Mouse (Mus musculus): Measurements from ENCODE around the gene Ttll8. TPM values are rescaled to one million over a fixed set of nuclear protein-coding genes. Genes with fewer than 3 reads are reported as not detected.
A peak's percentile ranks its signal among the peaks of the same experiment; 100 is the strongest.

Gene Ttll8
- total RNA-seq (2022): not detected

DNA sequence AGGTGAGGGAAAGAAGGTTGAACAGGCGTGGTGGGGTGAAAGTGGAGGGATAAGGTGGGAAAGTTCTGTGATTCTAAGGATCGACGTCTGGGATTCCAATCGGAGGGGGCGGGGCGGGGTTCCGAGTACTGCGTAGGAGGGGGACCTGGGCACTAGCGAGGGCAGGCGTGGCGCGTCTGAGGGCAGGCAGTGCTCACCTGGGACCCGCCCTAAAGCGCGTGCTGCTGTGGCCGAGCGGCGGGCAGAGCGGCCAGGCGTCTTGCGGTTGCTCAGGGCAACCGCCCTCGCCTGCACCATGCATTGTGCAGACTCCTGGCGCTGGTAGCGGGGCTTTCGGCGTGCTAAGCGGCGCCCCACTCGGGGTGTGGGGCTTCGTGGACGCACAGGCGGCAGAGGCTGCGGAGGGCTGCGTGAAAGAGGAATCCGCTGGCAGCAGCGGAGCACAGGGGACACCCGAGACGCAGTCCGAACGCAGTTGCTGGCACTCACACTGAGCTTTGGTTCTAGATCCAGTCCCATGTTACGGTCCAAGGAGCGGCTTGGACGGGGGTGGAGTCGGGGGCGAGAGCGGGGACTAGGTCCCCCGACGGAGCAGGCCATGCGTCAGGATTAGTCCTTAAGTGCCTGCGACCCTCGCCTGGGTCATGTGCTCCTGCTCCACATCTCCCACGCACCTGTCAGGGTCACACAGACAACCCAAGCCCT is at the start of gene Ttll8:
Gene Ttll8, minus strand, starts transcription at position 51 of the 705 bp plus-strand sequence.
- DNase-seq (ENCODE audit: low spot score): no peak

DNA sequence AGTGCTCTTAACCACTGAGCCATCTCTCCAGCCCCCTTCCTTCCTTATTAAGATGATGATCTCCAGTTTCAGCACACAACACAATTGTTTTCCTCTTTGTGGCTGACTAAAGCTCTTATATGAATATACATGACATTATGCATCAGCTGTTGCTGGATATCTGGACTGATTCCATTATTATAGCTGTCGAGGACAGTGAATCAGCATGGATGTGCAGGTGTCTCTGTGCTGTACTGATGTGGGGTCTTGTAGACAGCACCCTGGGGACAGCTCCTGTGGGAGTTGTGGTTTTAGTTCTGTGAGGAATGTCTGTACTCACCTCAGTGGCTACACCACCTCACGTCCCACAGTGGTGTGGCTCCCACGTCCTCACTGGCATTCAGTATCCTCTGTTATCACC is 47.0 kb upstream of the Ttll8 start:
- DNase-seq (ENCODE audit: low spot score): no peak

DNA sequence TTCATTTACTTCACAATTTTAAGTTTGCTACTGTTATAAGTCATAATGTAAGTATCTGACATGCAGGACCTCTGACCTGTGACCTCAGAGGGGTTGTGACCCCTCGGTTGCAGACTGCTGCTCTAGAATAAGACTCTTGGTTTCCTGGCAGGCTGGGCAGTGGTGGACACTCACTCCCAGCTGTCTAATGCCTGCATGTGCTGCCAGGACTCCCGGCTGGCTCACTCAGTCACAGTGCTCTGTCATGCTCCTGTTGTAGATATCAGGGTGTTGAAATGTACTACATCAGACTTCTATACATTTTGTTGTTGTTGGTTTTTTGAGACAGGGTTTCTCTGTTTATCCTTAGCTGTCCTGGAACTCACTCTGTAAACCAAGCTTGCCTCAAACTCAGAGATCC is 46.1 kb upstream of the Ttll8 start:
- no peak for DNase-seq (ENCODE audit: low spot score)

DNA sequence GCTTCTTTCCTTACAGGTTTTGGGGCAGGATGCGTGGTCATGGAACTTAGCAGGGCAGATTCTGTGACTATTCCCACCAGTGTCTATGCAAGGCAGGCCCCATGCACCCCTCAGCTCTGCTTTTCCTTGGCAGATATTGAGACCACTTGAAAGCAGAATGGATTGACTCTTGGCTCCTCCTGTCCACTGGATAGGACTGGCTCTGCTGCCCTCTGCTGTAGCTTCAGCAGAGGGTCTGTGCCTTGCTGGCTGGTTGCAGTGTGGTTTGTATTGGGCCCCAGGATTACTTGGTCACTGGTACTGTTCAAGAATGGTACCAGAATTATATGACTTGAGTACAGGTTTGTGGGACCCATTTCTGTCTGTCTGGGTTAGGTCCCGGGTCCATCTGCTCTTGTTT is 44.9 kb upstream of the Ttll8 start:
- DNase-seq (ENCODE audit: low spot score): no peak

DNA sequence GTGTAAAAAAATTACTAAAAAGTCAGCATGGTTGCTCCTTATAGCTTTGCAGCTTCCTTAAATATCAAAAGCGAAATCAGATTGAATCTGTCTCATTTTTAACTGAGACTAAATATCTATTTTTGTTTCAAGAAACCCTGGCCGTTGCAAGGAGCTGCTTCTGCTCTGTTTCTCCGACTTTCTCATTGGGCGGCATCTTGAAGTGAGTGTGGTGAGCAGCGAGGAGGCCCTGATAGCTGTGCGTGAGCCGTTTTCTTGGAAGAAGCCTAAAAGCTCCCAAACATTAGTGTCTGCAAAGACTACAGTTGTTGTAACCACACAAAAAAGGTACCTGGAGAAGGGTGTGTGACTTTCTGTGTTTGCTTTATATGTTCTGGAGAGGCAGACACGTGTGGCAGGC is 44.4 kb upstream of the Ttll8 start:
- DNase-seq (ENCODE audit: low spot score): no peak

DNA sequence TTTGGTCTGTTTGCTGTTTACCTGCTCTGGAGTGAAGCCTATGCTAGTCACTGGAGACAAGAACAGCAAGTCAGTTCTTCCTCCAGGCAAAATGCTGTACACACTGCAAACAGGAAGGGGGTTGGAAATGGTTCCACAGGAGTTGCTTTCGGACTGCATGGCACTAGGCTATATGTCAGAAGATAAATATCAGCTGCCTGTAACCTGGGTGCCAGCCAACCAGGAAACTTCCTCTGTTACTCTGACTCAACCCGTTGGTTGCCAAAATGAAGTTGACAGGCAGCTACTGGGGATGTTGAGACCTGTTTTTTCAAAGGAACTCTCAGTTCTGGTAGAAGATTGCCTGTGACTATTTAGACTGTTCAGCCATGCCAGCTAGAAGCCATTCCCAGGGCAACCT is 35.0 kb upstream of the Ttll8 start:
- no peak for DNase-seq (ENCODE audit: low spot score)

DNA sequence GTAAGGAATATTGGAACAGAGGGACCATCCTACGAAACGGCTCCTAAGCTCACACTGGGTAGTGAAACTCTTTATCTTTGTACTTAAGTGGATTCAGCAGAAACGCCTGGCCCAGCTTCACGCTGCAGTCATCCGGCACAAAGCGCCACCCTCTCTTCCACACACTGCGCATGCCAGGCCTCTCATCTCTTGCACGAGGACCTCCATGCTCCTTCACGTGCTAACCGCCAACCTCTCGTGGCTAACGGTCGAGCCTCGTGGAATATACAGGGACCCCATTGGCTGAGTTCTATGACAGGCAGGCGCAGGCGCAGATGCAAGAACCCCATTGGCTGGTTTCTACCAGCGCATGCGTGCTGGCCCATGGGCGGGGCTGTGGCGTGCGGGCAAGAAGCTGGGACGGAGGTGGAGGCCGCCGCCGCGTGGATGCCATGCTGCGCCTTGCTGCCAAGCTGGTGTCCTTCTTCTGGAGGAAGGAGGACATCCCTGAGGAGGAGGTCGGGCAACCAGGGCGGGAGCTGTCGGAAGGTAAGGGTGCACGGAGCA is 28.4 kb upstream of the Ttll8 start, which contains the start of gene Mov10l1:
Gene Mov10l1, plus strand, starts transcription at position 376 of the 546 bp plus-strand sequence.
- DNase-seq (ENCODE audit: low spot score): no peak

DNA sequence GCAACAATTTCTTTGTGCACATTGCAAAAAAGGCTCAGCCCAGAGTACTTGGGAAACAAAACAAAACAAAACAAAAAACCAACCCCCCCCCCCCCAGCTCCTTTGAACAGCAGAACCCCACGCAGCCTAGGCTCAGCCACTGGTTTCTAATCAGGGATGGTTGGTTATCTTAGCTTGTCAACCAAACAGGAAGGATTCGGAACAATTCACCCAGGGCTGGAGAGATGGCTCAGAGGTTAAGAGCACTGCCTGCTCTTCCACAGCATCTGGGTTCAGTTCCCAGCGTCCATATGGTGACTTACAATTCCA is 24.9 kb upstream of the Ttll8 start:
- DNase-seq (ENCODE audit: low spot score): no peak

DNA sequence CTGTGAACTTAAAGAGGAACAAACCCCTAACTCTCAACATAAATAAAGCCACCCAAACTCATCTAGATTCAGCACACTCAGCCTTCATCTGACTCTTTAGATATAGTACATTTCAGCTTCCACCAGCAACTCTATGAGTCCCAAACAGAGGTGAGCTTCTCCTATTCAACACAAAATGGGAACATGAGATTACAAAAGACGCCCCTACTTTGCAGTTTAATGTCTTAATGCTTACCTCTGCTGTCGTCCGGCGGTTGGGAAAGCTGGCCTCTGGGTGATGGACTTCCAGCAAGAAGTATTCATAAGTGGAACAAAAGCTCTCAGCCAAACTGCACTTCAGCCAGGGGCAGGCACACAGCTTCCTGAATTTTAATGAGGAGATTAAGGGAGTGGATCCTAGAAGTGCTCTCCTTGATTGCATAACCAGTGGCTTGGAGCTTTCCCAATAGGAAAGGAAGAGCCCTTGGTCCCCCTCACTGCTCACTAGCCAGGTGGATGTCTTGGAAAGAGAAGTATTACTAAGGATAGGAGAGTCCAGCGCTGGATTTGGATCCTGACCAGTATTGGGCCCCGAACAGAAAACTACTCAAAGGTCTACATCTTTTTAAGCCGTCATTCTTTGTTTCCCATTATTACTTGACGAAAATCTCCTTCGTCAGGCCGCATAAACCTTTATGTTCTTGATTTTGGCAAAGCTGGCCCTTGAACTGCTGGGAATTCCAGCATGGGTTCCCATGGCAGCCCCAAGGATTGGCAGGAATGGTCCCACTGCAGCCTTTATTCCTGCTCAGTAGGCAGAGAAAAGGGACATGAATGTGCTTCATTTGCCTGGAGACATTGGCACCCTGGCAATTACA is 24.3 kb upstream of the Ttll8 start, which contains the start of gene Mlc1:
Gene Mlc1, minus strand, starts transcription at position 727 of the 857 bp plus-strand sequence.
- no peak for DNase-seq (ENCODE audit: low spot score)

DNA sequence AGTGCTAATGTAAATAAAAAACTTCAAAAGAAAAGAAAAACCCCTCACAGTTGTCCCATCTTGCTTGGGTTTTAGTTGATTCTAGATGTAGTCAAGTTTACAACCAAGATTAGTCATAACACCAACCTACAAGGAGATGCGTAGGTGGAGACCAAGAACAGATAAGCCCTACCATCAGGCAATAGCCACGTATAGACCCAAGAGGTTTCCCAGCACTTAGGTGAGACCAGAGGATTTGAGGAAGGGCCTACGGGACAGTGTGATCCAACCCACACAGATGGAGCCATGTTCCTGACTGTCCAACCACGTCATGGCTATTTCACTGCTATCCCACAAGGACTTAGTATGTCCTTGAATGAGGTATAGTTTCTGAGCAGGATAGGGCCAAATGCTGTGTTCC is 18.1 kb upstream of the Ttll8 start:
- no peak for DNase-seq (ENCODE audit: low spot score)

DNA sequence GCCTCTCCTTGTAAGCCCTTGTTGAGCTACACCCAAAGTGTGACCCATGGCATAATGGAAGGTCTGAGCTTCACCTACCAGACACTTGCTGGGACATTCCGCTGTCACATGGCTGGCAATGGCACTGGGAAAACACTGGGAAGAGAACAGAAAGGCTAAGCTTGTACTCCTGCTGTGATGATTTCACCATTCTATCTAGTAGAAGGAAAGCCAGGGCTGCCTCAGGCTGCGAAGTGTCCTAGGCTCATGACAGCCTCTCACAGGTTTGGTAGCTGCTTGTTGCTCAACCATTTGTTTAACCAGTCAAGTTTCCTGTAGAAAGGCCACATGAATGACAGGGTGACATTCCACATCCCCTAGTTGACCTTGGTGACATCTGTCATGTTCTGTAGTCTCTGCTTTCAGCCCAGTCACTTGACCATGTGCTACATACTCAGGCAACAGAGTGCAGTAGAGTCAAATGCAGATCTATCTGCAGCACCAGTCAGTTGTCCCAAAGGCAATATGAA is 9.9 kb upstream of the Ttll8 start:
- DNase-seq (ENCODE audit: low spot score): no peak

DNA sequence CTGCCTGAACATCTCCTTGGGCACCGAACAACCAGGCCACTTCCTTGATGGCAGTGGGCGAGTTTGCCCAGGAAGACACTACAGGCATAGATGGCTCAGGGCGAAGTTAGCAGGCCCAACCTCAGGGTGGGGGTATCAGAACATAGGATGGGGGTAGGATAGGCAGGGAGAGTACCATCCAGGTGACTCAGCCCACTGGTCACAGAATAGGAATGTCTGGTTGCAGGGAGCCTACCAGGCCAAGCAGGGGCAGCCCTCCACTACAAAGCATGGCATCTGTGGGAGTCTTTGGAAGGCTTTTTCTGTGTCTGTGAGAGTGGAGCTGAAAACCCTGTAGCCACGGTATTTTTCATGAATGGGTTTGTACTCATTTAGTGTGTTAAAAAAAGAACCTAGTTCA is 3.3 kb upstream of the Ttll8 start:
- DNase-seq (ENCODE audit: low spot score): no peak

DNA sequence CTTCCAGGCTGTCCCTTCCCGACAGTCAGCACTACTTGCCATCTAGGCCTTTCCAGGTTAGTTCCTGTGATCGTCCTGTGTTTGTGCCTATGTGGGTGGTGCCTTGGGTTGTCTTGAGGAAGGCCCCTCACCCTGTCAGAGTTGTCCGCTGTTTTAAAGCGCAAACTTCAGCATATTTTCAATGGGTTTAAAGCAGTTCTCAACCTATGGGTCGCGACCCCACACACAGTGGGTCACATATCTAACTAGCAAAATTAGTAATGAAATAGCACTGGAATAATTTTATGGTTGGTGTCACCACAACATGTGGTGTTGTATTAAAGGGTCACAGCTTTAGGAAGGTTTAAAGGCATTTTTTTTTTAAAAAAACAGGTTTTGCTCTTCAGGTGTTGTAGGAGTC is 1.1 kb upstream of the Ttll8 start:
- DNase-seq (ENCODE audit: low spot score): no peak

DNA sequence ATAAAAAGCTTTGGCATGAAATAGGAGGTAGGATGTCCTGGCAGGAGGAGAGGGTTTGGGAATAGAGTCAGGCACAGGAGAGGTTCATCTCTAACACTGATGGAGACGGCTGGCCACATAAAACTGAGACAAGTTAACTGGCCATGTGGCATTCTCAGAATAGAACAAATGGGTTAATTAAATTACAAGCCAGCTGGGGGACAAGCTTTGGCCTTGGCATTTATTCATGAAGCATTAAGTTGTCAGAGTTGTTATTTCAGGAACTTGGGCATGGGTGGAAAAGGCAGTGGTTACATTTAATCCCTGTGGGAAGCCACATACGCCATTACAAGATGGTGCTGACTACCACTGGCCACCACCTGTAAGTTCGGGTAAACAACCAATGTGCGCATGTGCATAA is 3.0 kb downstream of the Ttll8 start:
- no peak for DNase-seq (ENCODE audit: low spot score)

DNA sequence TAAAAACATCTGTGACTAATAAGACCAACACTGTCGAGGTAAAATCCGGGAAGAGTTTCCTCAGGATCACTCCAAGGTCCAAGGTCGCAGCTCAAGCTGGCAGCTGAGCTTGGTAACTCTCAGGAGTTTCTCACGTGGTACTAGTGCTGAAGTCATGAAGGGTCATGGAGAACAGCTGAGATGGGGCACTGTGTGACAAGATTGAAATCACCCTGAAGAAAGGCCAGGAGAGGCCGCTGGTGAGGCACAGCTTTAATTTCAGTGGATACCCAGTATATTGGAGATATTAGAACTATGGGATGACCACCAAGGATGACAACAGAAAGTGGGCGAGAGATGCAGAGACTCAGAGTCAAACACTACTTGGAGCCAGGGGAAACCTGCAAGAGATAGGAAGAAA is 7.4 kb downstream of the Ttll8 start:
- no peak for DNase-seq (ENCODE audit: low spot score)

DNA sequence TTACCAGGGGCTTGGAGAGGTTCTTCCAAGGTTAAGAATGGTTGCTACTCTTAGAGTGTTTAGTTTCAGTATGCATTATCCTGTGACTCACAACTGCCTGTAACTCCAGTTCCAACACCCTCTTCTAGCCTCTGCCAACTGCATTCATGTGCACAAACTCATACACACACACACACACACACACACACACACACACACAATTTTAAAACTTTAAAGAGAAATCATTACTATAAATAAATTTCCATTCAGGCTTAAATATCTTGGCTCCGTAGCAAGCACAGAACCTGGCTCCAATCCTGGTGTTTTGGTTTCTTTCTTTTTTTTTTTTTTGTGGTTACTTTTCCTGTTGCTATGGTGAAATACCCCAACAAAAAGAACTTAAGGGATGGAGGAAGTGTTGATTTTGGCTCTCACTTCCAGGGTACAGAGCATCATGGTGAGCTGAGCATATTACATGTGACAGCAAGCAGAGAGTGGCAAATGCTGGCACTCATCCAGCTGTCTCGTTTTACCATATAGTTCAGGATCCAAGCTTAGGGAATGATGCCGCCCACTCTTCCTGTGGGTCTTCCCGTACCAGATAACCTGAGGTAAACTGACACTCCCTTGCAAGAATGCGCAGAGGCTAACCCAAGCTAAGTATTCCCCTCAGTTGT is 10.2 kb downstream of the Ttll8 start:
- DNase-seq (ENCODE audit: low spot score): no peak

DNA sequence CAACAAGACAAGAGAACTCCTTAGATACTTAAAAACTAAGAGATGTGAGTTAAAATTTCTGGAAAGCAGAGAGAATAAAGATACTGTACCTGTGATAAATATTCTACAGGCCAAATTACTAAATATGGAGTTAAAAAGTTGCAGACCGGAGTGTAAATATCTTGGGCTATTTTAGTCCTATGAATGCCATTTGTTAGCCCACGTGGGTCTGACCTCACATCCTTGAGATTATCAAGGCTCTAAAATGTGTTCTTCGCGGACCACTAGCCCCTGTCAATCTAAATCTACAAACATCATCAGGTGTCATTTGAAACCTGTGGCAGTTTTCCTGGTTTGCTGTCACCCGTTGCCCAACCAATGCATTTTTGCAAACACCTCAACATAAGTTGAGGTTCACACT is 11.4 kb downstream of the Ttll8 start:
- DNase-seq (ENCODE audit: low spot score): no peak

DNA sequence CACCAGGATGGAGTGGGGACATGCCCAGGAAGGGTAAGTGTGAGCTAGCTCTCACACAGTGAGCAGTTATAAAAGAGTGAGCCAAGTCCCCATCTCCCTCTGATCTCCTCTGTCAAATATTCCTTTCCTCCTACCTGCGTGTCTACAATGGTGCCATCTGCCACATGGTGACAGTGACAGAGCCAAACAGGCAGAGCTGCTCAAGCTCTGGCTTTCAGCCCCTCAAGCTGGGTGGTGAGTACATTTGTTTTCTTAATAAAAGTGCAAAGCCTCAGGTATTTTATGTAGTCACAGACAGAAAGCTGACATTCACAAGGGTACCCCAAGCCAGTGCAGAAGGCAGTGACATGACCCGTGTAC is 16.9 kb downstream of the Ttll8 start:
- DNase-seq (ENCODE audit: low spot score): no peak

DNA sequence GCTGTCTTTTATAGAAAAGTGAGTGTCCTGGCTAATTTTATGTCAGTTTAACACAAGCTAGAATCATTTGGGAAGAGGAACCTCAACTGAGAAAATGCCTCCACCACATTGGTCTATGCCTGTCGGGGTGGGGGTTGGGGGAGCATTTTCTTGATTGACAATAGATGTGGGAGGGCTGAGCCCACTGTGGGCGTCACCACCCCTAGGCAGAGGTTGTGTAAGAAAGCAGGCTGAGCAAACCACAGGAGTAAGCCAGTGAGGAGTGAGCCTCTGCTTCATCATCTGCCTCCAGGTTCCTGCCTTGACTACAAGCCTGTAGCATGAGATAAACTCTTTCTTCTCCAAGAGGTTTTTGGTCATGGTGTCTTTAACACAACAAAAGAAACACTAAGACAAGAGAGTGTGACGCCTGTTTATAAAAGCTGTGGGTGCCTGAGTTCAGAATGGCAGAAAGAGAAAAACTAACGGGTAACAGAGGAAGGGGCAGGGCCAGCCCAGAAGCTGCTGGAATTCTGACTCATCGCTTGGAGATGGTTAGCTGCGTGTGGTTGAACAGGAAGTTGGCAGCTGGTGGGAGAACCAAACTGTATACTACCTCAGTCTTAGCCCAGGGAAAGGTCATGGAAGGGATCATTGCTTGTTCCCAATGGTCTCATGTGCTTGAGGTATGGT is 17.5 kb downstream of the Ttll8 start:
- DNase-seq (ENCODE audit: low spot score): no peak

DNA sequence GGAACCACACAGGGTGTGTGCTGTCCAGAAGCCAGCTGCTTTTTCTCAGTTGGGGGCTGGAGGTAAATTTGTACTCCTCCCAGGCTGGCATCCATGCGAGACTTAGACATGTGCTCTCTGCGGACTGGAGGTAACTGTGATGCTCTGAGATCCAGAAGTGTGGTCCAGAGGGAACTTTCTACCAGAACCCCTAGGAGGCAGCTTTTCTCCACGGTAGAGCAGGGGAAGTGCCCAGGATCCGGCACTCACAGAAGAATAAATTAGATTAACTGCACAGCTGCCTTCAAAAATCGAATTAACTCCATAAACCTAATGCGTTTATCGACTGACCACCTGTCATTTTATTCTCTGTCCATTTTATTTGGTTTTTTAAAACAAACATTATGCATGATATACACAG is 20.1 kb downstream of the Ttll8 start:
- no peak for DNase-seq (ENCODE audit: low spot score)

DNA sequence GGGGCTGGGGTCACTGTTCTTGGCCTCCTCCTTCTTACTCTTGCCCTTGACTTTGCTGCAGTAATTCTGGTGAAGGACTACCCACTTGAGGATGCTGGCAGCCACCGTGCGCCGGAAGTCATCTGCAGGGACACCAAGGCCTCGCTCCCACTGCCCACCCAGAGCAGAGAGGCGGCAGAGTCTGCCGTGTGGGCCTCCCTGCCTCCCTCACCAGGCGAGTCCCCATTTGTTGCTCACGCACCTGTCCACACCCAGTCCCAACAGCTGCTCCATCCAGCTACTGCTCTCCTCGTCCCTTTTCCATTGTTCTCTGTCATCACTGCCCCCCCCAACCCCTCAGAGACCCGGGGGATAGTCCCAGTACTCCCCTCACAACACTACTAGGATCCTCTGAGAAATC is 21.6 kb downstream of the Ttll8 start:
- no peak for DNase-seq (ENCODE audit: low spot score)

DNA sequence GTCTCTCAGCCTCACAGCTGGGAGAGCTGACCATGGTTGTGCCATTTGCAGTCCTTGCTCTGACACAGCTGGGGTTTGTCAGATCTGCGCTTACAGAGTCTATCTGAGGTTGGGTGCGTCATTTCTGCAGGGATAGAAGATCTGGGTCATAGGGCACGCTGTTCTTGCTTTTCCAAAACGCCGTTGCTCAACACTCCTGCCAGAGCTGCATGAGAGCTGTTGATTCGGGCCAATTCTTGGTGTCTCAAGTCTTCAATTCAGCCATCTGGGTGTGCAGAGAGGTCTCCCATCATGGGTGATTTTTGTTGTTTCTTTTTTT is 32.3 kb downstream of the Ttll8 start:
- peak; percentile 51 for DNase-seq (ENCODE audit: low spot score)
